Mouse (Mus musculus): ENCODE measurements around the gene Heatr5b.

Gene Heatr5b

GRCm38 (mm10) chr17:78767546-78767945 lies 67.6 kb downstream of the Heatr5b start:
- no peak for DNase-seq (ENCODE audit: low read depth, low spot score)

GRCm38 (mm10) chr17:78766084-78766483 lies 69.1 kb downstream of the Heatr5b start:
- DNase-seq (ENCODE audit: low read depth, low spot score) = no peak

GRCm38 (mm10) chr17:78763272-78763671 lies 71.9 kb downstream of the Heatr5b start:
- DNase-seq (ENCODE audit: low read depth, low spot score) = no peak

GRCm38 (mm10) chr17:78752938-78753655 lies 82.1 kb downstream of the Heatr5b start:
- DNase-seq (ENCODE audit: low read depth, low spot score) = no peak

GRCm38 (mm10) chr17:78752064-78752463 lies 83.1 kb downstream of the Heatr5b start:
- no peak for DNase-seq (ENCODE audit: low read depth, low spot score)

- no peak for DNase-seq (ENCODE audit: low read depth, low spot score)
Observed at GRCm38 (mm10) chr17:78748440-78748839, 86.7 kb downstream of the Heatr5b start.

- DNase-seq (ENCODE audit: low read depth, low spot score) = peak; percentile 32
Observed at GRCm38 (mm10) chr17:78738416-78738815, 96.7 kb downstream of the Heatr5b start.

GRCm38 (mm10) chr17:78737771-78738170 lies 97.4 kb downstream of the Heatr5b start:
- no peak for DNase-seq (ENCODE audit: low read depth, low spot score)

- no peak for DNase-seq (ENCODE audit: low read depth, low spot score)
Observed at GRCm38 (mm10) chr17:78737096-78737495, 98.1 kb downstream of the Heatr5b start, which contains the start of gene Strn. Gene Strn, minus strand, starts transcription at chr17:78737196.

- DNase-seq (ENCODE audit: low read depth, low spot score) = peak; percentile 99
Observed at GRCm38 (mm10) chr17:78736473-78736988, 98.6 kb downstream of the Heatr5b start.

- peak; percentile 35 for DNase-seq (ENCODE audit: low read depth, low spot score)
Observed at GRCm38 (mm10) chr17:78735731-78736472, 99.3 kb downstream of the Heatr5b start.

GRCm38 (mm10) chr17:78734806-78735205 lies 100.4 kb downstream of the Heatr5b start:
- no peak for DNase-seq (ENCODE audit: low read depth, low spot score)

- no peak for DNase-seq (ENCODE audit: low read depth, low spot score)
Observed at GRCm38 (mm10) chr17:78732056-78732455, 103.1 kb downstream of the Heatr5b start.

- DNase-seq (ENCODE audit: low read depth, low spot score) = no peak
Observed at GRCm38 (mm10) chr17:78726746-78727449, 108.3 kb downstream of the Heatr5b start.

- no peak for DNase-seq (ENCODE audit: low read depth, low spot score)
Observed at GRCm38 (mm10) chr17:78724461-78725055, 110.6 kb downstream of the Heatr5b start.

- DNase-seq (ENCODE audit: low read depth, low spot score) = no peak
Observed at GRCm38 (mm10) chr17:78721690-78722089, 113.5 kb downstream of the Heatr5b start.

GRCm38 (mm10) chr17:78719086-78719485 lies 116.1 kb downstream of the Heatr5b start:
- DNase-seq (ENCODE audit: low read depth, low spot score) = no peak

- DNase-seq (ENCODE audit: low read depth, low spot score) = no peak
Observed at GRCm38 (mm10) chr17:78710258-78710657, 124.9 kb downstream of the Heatr5b start.

GRCm38 (mm10) chr17:78708422-78708821 lies 126.7 kb downstream of the Heatr5b start:
- DNase-seq (ENCODE audit: low read depth, low spot score) = no peak

- no peak for DNase-seq (ENCODE audit: low read depth, low spot score)
Observed at GRCm38 (mm10) chr17:78702988-78703387, 132.2 kb downstream of the Heatr5b start.
